Mouse (Mus musculus): ENCODE results near the gene Ppp1ca. TPM values are rescaled to one million over a fixed set of nuclear protein-coding genes. Genes with fewer than 3 reads are reported as not detected.

Gene Ppp1ca
- 819 TPM for polyA plus RNA-seq (2012; fragmentation: generic; extraction: Trizol)
- long read RNA-seq, experiment 1, transcript Ppp1ca-201 (7 exons, 1,473 nt): major isoform, 748 of 857 reads
- long read RNA-seq, experiment 1, partial matches to known transcripts: 79 of 857 reads
- long read RNA-seq, experiment 1, other reads (novel, unspliced or antisense): 28 of 857 reads
- long read RNA-seq, experiment 2, transcript Ppp1ca-201 (7 exons, 1,473 nt): major isoform, 1,614 of 1,665 reads
- long read RNA-seq, experiment 2, partial matches to known transcripts: 15 of 1,665 reads
- long read RNA-seq, experiment 2, other reads (novel, unspliced or antisense): 35 of 1,665 reads

GRCm38 (mm10) chr19:4191528-4192250, at the start of gene Ppp1ca:
TSS of gene Ppp1ca (plus strand) at chr19:4192065.
- Histone ChIP-seq H3K79me3 (ENCODE audit: low read depth) (peaks cover 24% of the 10 kb centered on the region), H3K27me3 (ENCODE audit: control insufficient read depth, insufficient read depth, insufficient read length) (no peaks in the 10 kb centered on the region), H3K36me3 (ENCODE audit: control insufficient read depth, insufficient read depth) (peaks cover 41% of the 10 kb centered on the region), H3K79me2 (ENCODE audit: control insufficient read depth, insufficient read depth) (peaks cover 47% of the 10 kb centered on the region), H3K4me3 (ENCODE audit: insufficient read depth, poor library complexity, severe bottlenecking) (peak within 1 kb of the TSS; percentile 84), H3ac (ENCODE audit: control insufficient read depth, insufficient read length, low read depth) (peak within 1 kb of the TSS; percentile 87)
- TF ChIP-seq CTCF (IDR thresholded peaks at IDR 0.05; ENCODE audit: control insufficient read depth, insufficient read depth, insufficient read length) (peak; percentile 88), FOSL1 (IDR thresholded peaks at IDR 0.05; ENCODE audit: insufficient read depth, low read length, poor library complexity, severe bottlenecking) (no peak)

- Histone ChIP-seq H3K36me3 (ENCODE audit: control insufficient read depth, insufficient read depth) (no peaks in the 10 kb centered on the region), H3K4me3 (ENCODE audit: insufficient read depth, poor library complexity, severe bottlenecking) (no peak overlapping the region), H3K27me3 (ENCODE audit: control insufficient read depth, insufficient read depth, insufficient read length) (no peaks in the 10 kb centered on the region), H3K79me3 (ENCODE audit: low read depth) (no peaks in the 10 kb centered on the region), H3ac (ENCODE audit: control insufficient read depth, insufficient read length, low read depth) (no peak overlapping the region), H3K79me2 (ENCODE audit: control insufficient read depth, insufficient read depth) (no peaks in the 10 kb centered on the region)
- TF ChIP-seq MAX (IDR thresholded peaks at IDR 0.05) (no peak), CTCF (IDR thresholded peaks at IDR 0.05; ENCODE audit: control insufficient read depth, insufficient read depth, insufficient read length) (no peak), CEBPB (IDR thresholded peaks at IDR 0.05; ENCODE audit: low read depth) (no peak), MYOD1 (IDR thresholded peaks at IDR 0.05; ENCODE audit: control insufficient read depth, insufficient read length, low read depth) (no peak), FOSL1 (IDR thresholded peaks at IDR 0.05; ENCODE audit: insufficient read depth, low read length, poor library complexity, severe bottlenecking) (no peak)
Measured at GRCm38 (mm10) chr19:4142416-4143173, 49.3 kb upstream of the Ppp1ca start.

GRCm38 (mm10) chr19:4143759-4144268, 48.1 kb upstream of the Ppp1ca start, which contains the start of gene Cabp4:
TSS of gene Cabp4 (minus strand) at chr19:4144033.
- Histone ChIP-seq H3K79me3 (ENCODE audit: low read depth) (peaks cover 2% of the 10 kb centered on the region), H3K36me3 (ENCODE audit: control insufficient read depth, insufficient read depth) (no peaks in the 10 kb centered on the region), H3ac (ENCODE audit: control insufficient read depth, insufficient read length, low read depth) (no peak within 1 kb of the TSS), H3K79me2 (ENCODE audit: control insufficient read depth, insufficient read depth) (peaks cover 3% of the 10 kb centered on the region), H3K27me3 (ENCODE audit: control insufficient read depth, insufficient read depth, insufficient read length) (no peaks in the 10 kb centered on the region), H3K4me3 (ENCODE audit: insufficient read depth, poor library complexity, severe bottlenecking) (no peak within 1 kb of the TSS)
- TF ChIP-seq MAX (IDR thresholded peaks at IDR 0.05) (no peak), USF1 (IDR thresholded peaks at IDR 0.05; ENCODE audit: low read depth) (no peak), MYOD1 (IDR thresholded peaks at IDR 0.05; ENCODE audit: control insufficient read depth, insufficient read length, low read depth) (no peak), MYOG (IDR thresholded peaks at IDR 0.05; ENCODE audit: control insufficient read depth, extremely low read depth, insufficient read length) (no peak), CTCF (IDR thresholded peaks at IDR 0.05; ENCODE audit: control insufficient read depth, insufficient read depth, insufficient read length) (no peak), CEBPB (IDR thresholded peaks at IDR 0.05; ENCODE audit: low read depth) (no peak), FOSL1 (IDR thresholded peaks at IDR 0.05; ENCODE audit: insufficient read depth, low read length, poor library complexity, severe bottlenecking) (no peak)

- no peaks in the 10 kb centered on the region for H3K27me3 ChIP-seq (ENCODE audit: control insufficient read depth, insufficient read depth, insufficient read length)
- no peak overlapping the region for H3K4me3 ChIP-seq (ENCODE audit: insufficient read depth, poor library complexity, severe bottlenecking)
- TF ChIP-seq USF1 (IDR thresholded peaks at IDR 0.05; ENCODE audit: low read depth): no peak
- TF ChIP-seq CEBPB (IDR thresholded peaks at IDR 0.05; ENCODE audit: low read depth): no peak
- TF ChIP-seq MYOD1 (IDR thresholded peaks at IDR 0.05; ENCODE audit: control insufficient read depth, insufficient read length, low read depth): no peak
- TF ChIP-seq MYOG (IDR thresholded peaks at IDR 0.05; ENCODE audit: control insufficient read depth, extremely low read depth, insufficient read length): no peak
- TF ChIP-seq FOSL1 (IDR thresholded peaks at IDR 0.05; ENCODE audit: insufficient read depth, low read length, poor library complexity, severe bottlenecking): no peak
- no peak for TF ChIP-seq CTCF (IDR thresholded peaks at IDR 0.05; ENCODE audit: control insufficient read depth, insufficient read depth, insufficient read length)
- TF ChIP-seq MAX (IDR thresholded peaks at IDR 0.05): no peak
- peaks cover 12% of the 10 kb centered on the region for H3K79me3 ChIP-seq (ENCODE audit: low read depth)
- no peaks in the 10 kb centered on the region for H3K36me3 ChIP-seq (ENCODE audit: control insufficient read depth, insufficient read depth)
- H3K79me2 ChIP-seq (ENCODE audit: control insufficient read depth, insufficient read depth): peaks cover 13% of the 10 kb centered on the region
- H3ac ChIP-seq (ENCODE audit: control insufficient read depth, insufficient read length, low read depth): no peak overlapping the region
Measured at GRCm38 (mm10) chr19:4144550-4145498, 47.0 kb upstream of the Ppp1ca start.

GRCm38 (mm10) chr19:4145936-4146335, 45.9 kb upstream of the Ppp1ca start:
- Histone ChIP-seq H3K27me3 (ENCODE audit: control insufficient read depth, insufficient read depth, insufficient read length) (no peaks in the 10 kb centered on the region), H3K4me3 (ENCODE audit: insufficient read depth, poor library complexity, severe bottlenecking) (no peak overlapping the region), H3K79me3 (ENCODE audit: low read depth) (peaks cover 15% of the 10 kb centered on the region), H3ac (ENCODE audit: control insufficient read depth, insufficient read length, low read depth) (no peak overlapping the region), H3K36me3 (ENCODE audit: control insufficient read depth, insufficient read depth) (peaks cover 10% of the 10 kb centered on the region), H3K79me2 (ENCODE audit: control insufficient read depth, insufficient read depth) (peaks cover 24% of the 10 kb centered on the region)
- TF ChIP-seq MYOD1 (IDR thresholded peaks at IDR 0.05; ENCODE audit: control insufficient read depth, insufficient read length, low read depth): no peak
- TF ChIP-seq CEBPB (IDR thresholded peaks at IDR 0.05; ENCODE audit: low read depth): no peak
- no peak for TF ChIP-seq MYOG (IDR thresholded peaks at IDR 0.05; ENCODE audit: control insufficient read depth, extremely low read depth, insufficient read length)
- no peak for TF ChIP-seq USF1 (IDR thresholded peaks at IDR 0.05; ENCODE audit: low read depth)
- no peak for TF ChIP-seq CTCF (IDR thresholded peaks at IDR 0.05; ENCODE audit: control insufficient read depth, insufficient read depth, insufficient read length)
